Mouse (Mus musculus): ENCODE data around the gene Ppil4. TPM values are rescaled to one million over a fixed set of nuclear protein-coding genes. Genes with fewer than 3 reads are reported as not detected.

The Ppil4 gene
- polyA plus RNA-seq, 2 experiments = 9.4 to 20.7 TPM

DNA sequence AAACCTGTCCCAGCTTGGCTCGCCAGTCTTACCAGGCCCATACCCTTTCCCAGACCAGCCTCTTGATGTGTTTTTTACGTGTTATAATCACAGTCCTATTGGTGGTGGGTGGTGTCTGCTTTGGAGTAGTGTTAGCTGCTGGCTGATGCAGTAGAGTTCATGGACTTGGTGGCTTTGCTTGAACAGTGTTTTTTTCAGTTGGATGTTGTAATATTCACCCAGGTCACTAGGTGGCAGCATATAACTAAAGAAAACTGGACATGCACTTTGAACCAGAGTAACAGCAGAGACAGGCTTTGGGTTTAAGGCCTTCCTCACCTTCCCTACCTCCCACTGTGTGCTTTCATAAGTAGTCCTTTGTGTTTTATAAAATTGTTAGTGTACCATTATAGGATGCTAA, 17.2 kb downstream of the Ppil4 start:
- DNase-seq (ENCODE audit: low read depth in 3 of 3, low spot score in 3 of 3) (peak; percentile 41 to 60 (median 49)), ATAC-seq (ENCODE audit: insufficient read depth) (0 out of 2 replicates have a peak, but pooled peaks have one; percentile 23)
- Histone ChIP-seq H3K27ac (no peak overlapping the region), H3K4me1 (replicated peaks; ENCODE audit: control insufficient read depth in 2 of 2, insufficient read depth in 2 of 2, low read length in 1 of 2) (no peaks in the 10 kb centered on the region), H3K9ac (replicated peaks) (no peak overlapping the region), H3K9me3 (ENCODE audit: control insufficient read depth, low read length) (no peaks in the 10 kb centered on the region), H3K36me3 (replicated peaks; ENCODE audit: control insufficient read depth, insufficient read depth, low read depth) (peaks cover 49% of the 10 kb centered on the region), H3K4me2 (ENCODE audit: low read depth) (no peak overlapping the region), H3K4me3 (ENCODE audit: insufficient read depth in 1 of 2, low read depth in 2 of 2, low read length in 2 of 2) (no peak overlapping the region), H3K27me3 (ENCODE audit: control insufficient read depth, insufficient read depth, low read length) (no peaks in the 10 kb centered on the region)
- 36% methylated on average over 2 of the region's 2 CpGs for WGBS (ENCODE audit: insufficient replicate concordance)
- TF ChIP-seq CTCF (IDR thresholded peaks at IDR 0.05; ENCODE audit: low read depth) = peak; percentile 72
- no peak for TF ChIP-seq EP300 (IDR thresholded peaks at IDR 0.05; ENCODE audit: low read depth)

DNA sequence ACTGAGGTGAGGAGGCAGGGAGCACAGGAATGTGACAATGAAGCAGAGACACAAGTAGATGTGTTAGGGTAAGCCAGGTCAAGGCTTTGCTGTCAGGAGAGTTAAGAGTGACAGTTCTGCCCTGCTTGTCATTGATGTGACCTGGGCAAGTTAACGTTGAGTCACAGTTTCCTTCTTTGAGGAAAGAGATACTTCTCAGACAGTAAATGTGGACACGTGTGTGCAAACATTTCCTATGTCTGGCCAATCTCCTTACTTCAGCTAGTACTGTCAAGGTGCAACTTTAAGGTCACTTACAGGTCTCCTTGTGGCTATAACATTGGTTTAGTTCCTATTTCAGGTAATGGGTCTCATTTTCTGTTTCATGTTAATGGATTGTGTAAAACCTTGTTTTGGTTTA, 23.8 kb downstream of the Ppil4 start:
- no peak overlapping the region for H3K9ac ChIP-seq (replicated peaks)
- DNase-seq (ENCODE audit: low read depth in 3 of 3, low spot score in 3 of 3) (no peak), ATAC-seq (ENCODE audit: insufficient read depth) (no peak)
- H3K36me3 ChIP-seq (replicated peaks; ENCODE audit: control insufficient read depth, insufficient read depth, low read depth) = peaks cover 41% of the 10 kb centered on the region
- TF ChIP-seq EP300 (IDR thresholded peaks at IDR 0.05; ENCODE audit: low read depth) (no peak), CTCF (IDR thresholded peaks at IDR 0.05; ENCODE audit: low read depth) (no peak)
- H3K4me2 ChIP-seq (ENCODE audit: low read depth) = no peak overlapping the region
- no peaks in the 10 kb centered on the region for H3K9me3 ChIP-seq (ENCODE audit: control insufficient read depth, low read length)
- H3K27me3 ChIP-seq (ENCODE audit: control insufficient read depth, insufficient read depth, low read length) = no peaks in the 10 kb centered on the region
- no peak overlapping the region for H3K4me3 ChIP-seq (ENCODE audit: insufficient read depth in 1 of 2, low read depth in 2 of 2, low read length in 2 of 2)
- 60% methylated on average over 2 of the region's 2 CpGs for WGBS (ENCODE audit: insufficient replicate concordance)
- no peak overlapping the region for H3K27ac ChIP-seq
- no peaks in the 10 kb centered on the region for H3K4me1 ChIP-seq (replicated peaks; ENCODE audit: control insufficient read depth in 2 of 2, insufficient read depth in 2 of 2, low read length in 1 of 2)

DNA sequence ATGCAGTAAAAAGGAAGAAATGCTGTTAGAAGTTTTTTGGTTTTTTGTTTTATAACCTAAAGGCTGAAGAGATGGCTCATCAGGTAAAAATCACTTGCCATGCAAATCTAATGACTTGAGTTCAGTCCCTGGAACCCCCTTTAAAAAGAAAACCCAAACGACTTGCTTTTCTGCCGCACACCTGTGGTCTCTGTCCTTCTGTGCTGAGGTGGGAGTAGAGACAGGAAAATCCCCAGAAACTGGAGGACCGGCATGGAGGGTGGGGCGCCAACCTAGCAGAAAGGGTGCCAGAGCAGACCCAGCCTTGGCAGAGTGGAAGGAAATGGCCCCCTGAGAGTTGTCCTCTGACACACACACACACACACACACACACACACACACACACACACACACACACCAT, 26.0 kb downstream of the Ppil4 start:
- Histone ChIP-seq H3K4me1 (replicated peaks; ENCODE audit: control insufficient read depth in 2 of 2, insufficient read depth in 2 of 2, low read length in 1 of 2) (no peaks in the 10 kb centered on the region), H3K27ac (no peak overlapping the region), H3K4me2 (ENCODE audit: low read depth) (no peak overlapping the region), H3K4me3 (ENCODE audit: insufficient read depth in 1 of 2, low read depth in 2 of 2, low read length in 2 of 2) (no peak overlapping the region), H3K27me3 (ENCODE audit: control insufficient read depth, insufficient read depth, low read length) (no peaks in the 10 kb centered on the region), H3K9ac (replicated peaks) (no peak overlapping the region), H3K9me3 (ENCODE audit: control insufficient read depth, low read length) (no peaks in the 10 kb centered on the region), H3K36me3 (replicated peaks; ENCODE audit: control insufficient read depth, insufficient read depth, low read depth) (peaks cover 37% of the 10 kb centered on the region)
- WGBS (ENCODE audit: insufficient replicate concordance) = 85% methylated on average over 4 of the region's 4 CpGs
- DNase-seq (ENCODE audit: low read depth in 3 of 3, low spot score in 3 of 3) = no peak
- no peak for TF ChIP-seq EP300 (IDR thresholded peaks at IDR 0.05; ENCODE audit: low read depth)
- no peak for TF ChIP-seq CTCF (IDR thresholded peaks at IDR 0.05; ENCODE audit: low read depth)
- ATAC-seq (ENCODE audit: insufficient read depth) = no peak

DNA sequence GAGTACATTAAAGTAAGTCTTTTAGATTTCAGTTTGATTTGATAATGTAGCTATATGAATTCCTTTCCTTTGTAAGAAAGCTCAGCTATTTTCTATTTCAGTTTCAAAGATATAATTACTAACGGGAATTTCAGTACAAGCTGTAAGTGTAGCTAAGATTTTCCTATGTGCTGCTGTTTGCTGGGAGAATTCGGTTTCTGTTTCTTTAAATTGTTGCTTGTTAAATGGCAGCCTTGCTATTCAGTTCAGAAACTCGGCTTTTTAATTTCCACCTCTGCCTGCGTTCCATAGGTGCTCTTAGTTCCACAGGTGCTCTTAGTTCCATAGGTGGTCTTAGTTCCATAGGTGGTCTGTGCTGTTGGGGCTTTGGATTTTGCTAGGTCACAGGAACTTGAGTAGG, 26.5 kb downstream of the Ppil4 start:
- 82% methylated on average over 4 of the region's 4 CpGs for WGBS (ENCODE audit: insufficient replicate concordance)
- H3K4me1 ChIP-seq (replicated peaks; ENCODE audit: control insufficient read depth in 2 of 2, insufficient read depth in 2 of 2, low read length in 1 of 2) = no peaks in the 10 kb centered on the region
- TF ChIP-seq CTCF (IDR thresholded peaks at IDR 0.05; ENCODE audit: low read depth) (no peak), EP300 (IDR thresholded peaks at IDR 0.05; ENCODE audit: low read depth) (no peak)
- no peak overlapping the region for H3K4me2 ChIP-seq (ENCODE audit: low read depth)
- H3K9ac ChIP-seq (replicated peaks) = no peak overlapping the region
- ATAC-seq (ENCODE audit: insufficient read depth) (no peak), DNase-seq (ENCODE audit: low read depth in 3 of 3, low spot score in 3 of 3) (no peak)
- H3K9me3 ChIP-seq (ENCODE audit: control insufficient read depth, low read length) = no peaks in the 10 kb centered on the region
- peaks cover 37% of the 10 kb centered on the region for H3K36me3 ChIP-seq (replicated peaks; ENCODE audit: control insufficient read depth, insufficient read depth, low read depth)
- H3K4me3 ChIP-seq (ENCODE audit: insufficient read depth in 1 of 2, low read depth in 2 of 2, low read length in 2 of 2) = no peak overlapping the region
- H3K27ac ChIP-seq = no peak overlapping the region
- no peaks in the 10 kb centered on the region for H3K27me3 ChIP-seq (ENCODE audit: control insufficient read depth, insufficient read depth, low read length)

DNA sequence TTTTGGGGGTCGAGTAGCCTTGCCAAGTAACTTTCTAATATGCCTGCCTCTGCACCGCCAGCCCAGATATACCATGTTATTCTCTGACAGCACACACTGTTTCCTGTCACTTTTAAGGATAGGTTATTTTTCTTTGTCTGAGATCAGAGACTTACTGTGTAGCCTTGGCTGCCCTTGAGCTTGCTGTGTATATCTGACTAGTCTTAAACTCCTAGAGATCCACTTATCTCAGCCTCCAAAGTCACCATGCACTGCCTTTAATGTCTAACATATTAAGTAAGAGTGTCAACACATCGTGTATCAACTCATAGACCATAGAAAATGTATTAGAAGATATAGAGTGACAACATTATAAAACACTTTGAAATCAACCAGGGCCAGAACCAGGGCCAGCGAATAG, 26.9 kb downstream of the Ppil4 start:
- Histone ChIP-seq H3K4me3 (ENCODE audit: insufficient read depth in 1 of 2, low read depth in 2 of 2, low read length in 2 of 2) (no peak overlapping the region), H3K9me3 (ENCODE audit: control insufficient read depth, low read length) (no peaks in the 10 kb centered on the region), H3K36me3 (replicated peaks; ENCODE audit: control insufficient read depth, insufficient read depth, low read depth) (peaks cover 37% of the 10 kb centered on the region), H3K27ac (no peak overlapping the region), H3K4me2 (ENCODE audit: low read depth) (no peak overlapping the region), H3K9ac (replicated peaks) (no peak overlapping the region), H3K27me3 (ENCODE audit: control insufficient read depth, insufficient read depth, low read length) (no peaks in the 10 kb centered on the region), H3K4me1 (replicated peaks; ENCODE audit: control insufficient read depth in 2 of 2, insufficient read depth in 2 of 2, low read length in 1 of 2) (no peaks in the 10 kb centered on the region)
- DNase-seq (ENCODE audit: low read depth in 3 of 3, low spot score in 3 of 3) = no peak
- WGBS (ENCODE audit: insufficient replicate concordance) = 84% methylated on average over 4 of the region's 4 CpGs
- TF ChIP-seq EP300 (IDR thresholded peaks at IDR 0.05; ENCODE audit: low read depth) (no peak), CTCF (IDR thresholded peaks at IDR 0.05; ENCODE audit: low read depth) (no peak)
- no peak for ATAC-seq (ENCODE audit: insufficient read depth)
